Mouse (Mus musculus) right cerebral cortex, postnatal 14 days (tissue): ENCODE measurements at regions not wholly inside any gene's neighbourhood (a gene's known extent, or its start where the extent isn't known, plus 50 kb on each side); places are given as distances from the start of the nearest gene placed in this dataset.

Experiments used
- DNase-seq: peaks from one replicate; pipeline ENCODE4 v3.0.0; 2022

DNA sequence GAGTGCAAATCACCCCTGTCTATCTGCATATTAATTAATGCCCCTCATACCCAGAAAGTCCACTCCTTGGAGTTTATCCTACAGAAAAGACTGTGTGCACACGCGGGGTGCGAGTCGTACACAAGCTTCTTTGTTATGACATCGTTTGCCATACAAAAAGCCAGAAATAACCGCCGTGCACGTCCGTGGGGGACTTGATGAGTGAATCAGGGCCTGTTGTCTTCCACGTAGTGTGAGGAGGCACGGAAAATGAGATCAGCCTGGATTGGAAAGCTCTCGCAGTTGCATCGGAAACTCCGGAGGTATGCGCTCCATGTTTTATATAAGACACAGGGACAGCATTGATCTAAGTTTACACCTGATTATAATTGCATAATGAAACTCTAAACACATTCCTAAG is 120.3 kb downstream of the Etnk1 start:
- DNase-seq: peak; percentile 18

DNA sequence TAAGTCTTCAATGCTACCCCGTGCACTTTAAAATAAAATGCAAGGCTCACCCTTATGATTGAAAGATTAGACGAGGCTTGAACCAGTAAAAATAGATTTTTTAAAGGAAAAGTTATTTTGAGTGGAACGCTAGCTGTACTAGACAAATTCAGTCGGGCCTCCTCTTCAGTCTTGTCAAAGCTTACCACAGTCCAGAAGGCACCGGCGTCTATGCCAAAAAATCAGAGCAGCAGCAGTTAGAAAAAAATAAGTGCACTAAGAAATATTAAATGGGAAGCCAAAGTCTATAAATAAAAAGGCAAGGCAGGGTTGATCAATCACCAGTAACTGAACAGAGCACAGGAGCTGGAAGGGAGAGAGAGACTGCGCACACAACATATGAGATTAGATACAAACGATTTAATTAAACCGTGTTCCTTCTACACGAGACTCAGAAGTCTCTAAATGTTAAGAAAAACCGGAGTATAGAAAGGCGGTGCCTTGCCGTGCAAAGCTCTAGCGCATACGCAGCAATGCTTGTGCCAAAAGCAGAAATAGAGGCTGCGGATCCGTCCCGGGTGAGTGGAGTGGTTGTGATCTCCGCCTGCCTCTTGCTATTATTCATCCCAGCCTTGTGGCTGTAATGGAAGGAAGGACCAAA is 121.6 kb downstream of the Etnk1 start:
- peak; percentile 31 for DNase-seq

DNA sequence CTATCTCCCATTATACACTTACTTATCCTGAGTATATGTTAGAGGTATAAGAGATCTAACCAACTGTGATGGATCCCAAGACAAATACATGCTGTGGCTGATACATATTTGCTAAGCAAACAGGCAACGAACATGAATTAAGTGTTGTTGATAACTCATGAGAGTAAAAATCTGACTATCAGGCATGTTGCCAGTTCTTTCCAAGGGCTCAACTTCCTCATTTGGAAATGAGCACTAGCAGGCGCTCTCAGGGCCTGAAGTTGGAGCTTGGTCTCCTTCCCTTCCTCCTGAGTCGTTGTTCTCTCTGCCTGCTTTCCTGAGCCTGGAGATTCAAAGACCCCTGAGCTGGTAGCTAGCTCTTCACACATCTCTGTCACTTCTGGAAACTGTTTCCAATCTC is 126.6 kb downstream of the Etnk1 start:
- no peak for DNase-seq

GRCm38 (mm10) chr6:143298391-143298790 is 131.4 kb downstream of the Etnk1 start:
- no peak for DNase-seq

GRCm38 (mm10) chr6:143301414-143301813 is 134.4 kb downstream of the Etnk1 start:
- DNase-seq: no peak

DNA sequence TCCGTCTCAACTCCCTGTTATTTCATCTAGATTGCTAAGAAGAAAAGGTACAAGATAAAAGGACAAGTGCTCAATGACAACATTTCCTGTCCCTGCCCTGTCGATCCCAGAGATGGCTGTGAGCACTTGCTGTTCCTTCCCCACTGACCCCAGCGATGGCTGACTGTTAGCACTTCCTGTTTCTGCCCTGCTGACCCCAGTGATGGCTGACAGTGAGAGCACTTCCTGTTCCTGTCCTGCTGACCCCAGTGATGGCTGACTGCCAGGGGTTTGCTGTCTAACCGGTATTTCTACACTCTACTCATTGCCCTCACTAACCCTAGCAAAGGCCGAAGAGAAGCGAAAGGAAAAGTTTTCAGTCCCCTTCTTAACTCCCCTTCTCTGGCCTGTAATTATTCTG is 140.3 kb downstream of the Etnk1 start:
- no peak for DNase-seq

GRCm38 (mm10) chr6:143315859-143316258 is 148.8 kb downstream of the Etnk1 start:
- no peak for DNase-seq

DNA sequence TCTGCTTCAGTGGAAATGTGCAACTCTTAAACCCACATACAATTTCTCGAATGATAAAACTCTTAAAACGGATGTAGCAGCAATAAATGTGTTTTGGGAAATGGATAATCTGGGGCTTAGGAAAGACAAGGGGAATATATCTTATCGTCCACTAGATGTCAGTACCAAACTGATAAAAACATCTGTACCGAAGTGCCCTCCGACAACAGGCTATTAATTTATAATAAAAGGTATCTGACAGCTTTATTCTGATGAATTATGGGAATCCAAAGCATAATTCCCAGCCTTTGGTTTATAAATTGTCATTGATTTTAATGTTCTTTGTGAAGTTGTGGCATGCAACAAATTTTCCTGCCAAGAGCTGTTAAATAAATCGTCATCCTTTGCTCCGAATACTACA is 153.4 kb downstream of the Etnk1 start:
- no peak for DNase-seq

DNA sequence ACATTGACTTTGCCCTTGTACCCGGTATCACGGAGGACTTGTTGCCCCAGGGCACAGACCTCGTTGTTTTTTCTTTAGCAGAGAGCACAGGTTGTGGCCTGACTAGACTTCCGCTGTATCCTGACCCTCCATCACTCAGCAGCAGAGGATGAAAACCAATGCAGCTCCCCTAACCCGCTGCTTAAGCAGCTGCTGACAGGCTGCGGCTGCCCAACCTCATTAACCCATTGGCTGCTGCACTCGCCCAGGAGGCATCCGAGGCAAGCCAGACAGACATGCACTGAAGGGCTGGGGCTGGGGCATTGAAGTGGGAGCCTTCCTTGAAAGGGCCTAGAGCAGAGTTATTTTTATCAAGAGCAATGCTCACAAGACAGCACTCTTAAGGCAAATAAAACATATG is 157.6 kb downstream of the Etnk1 start:
- no peak for DNase-seq

- DNase-seq: no peak
Measured at GRCm38 (mm10) chr6:143326956-143327722, 160.1 kb downstream of the Etnk1 start.

DNA sequence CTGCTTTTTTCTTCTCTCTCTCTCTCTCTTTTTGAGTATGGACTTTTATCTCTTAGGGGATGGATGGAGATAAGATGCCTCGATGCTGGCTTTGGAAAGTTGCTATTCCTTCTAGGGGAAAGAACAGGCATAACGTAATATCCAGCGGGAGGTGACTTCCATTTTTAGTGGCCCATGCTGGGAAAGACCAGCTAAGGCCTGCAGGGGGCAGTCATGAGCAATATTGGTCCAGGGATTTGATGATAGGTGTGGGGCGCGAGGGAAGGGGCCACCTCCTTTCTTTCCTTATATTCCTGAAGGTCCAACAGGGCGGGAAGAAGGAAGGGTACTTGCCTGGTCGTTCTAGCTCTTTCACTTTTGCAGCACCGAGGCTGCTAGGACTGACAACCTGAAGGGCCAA is 160.8 kb downstream of the Etnk1 start:
- DNase-seq: no peak

DNA sequence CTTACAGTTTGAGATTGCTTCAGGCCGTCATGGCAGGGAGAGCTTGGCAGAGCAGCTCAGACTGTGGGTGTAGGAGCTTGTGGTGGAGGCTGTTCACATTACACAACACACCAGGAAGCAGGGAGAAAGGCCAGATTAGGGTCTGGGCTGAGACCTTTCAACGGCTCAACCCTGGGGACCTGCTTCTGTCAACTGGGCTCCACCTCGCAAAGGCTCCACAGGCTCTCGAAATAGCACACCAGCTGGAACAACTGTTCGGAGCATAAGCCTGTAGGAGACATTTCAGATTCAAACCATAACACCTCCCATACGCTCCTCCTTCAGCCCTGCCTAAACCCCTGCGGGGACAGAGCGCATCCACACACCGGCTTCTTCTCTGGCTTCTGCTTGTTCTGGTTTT is 161.2 kb downstream of the Etnk1 start:
- DNase-seq: no peak

GRCm38 (mm10) chr6:143329096-143329495 is 162.1 kb downstream of the Etnk1 start:
- DNase-seq: no peak

DNA sequence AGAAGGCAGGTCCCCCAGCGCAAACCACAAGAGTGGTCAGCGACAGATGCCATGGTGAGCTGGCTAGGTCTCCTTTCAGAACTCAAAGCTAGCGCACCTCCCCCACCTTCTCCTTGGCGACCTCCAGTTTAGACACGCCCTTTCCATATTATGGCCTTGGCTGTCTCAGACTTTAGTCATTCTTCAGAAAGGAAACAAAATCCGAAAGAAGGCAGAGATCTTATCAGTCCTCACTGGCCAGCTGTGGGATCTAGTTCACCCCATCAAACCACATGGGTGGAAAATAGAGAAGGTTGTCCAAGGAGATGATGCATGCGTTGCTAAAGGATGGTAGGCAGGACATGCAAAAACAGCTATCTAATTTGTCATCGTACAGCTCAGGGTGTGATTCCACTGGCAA is 166.5 kb downstream of the Etnk1 start:
- DNase-seq: no peak

- DNase-seq: no peak
Measured at GRCm38 (mm10) chr6:143336574-143336973, 169.6 kb downstream of the Etnk1 start.

DNA sequence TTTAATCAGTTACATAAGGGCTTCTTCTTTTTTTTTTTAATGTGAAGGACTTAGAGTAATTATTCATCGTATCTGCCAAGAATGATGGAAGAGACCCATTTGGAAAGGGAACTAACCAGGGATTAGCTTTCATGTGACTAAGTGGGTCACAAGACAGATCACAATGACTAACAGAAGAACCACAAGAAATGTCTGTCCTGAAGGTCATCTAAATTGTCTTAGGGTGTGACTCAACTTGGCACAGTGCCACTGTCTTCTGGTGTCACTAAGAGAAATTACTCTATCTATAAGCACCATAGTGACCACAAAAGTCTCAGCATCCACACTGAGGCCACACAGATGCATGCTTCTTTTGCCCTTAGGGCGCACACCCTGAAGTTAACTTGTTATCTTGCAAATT is 182.0 kb downstream of the Etnk1 start:
- DNase-seq: no peak

GRCm38 (mm10) chr6:143359320-143360032 is 192.5 kb downstream of the Etnk1 start:
- DNase-seq: no peak

DNA sequence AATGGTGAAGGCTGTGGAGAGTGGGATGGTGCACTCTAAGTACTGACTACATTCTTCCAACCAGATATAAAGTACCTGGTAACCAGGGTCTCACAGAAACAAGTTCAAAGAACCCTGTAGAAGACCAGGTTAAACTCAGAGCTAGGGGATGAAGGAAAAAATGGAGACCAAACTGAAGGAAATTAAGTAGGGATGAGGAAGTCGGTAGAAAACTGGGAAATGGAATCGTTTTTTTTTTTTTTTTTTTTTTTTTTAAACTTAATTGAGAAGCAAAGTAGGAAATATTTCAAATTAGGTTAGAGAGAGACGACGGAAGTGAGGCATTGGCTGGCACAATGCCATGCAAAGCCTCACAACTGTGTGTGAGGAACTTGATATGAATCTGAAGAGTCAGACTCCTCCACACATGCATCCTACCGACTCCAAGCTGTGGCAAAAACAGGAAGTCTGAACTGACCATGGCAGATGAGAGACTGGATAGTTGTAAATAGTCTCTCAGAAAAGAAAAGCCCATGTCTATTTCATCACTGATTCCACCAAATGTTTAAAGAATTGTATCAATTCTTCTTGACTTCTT is 194.2 kb downstream of the Etnk1 start:
- DNase-seq: no peak

GRCm38 (mm10) chr6:143361963-143362362 is 194.9 kb downstream of the Etnk1 start:
- no peak for DNase-seq

- no peak for DNase-seq
Measured at GRCm38 (mm10) chr6:143365840-143366239, 198.8 kb downstream of the Etnk1 start.

DNA sequence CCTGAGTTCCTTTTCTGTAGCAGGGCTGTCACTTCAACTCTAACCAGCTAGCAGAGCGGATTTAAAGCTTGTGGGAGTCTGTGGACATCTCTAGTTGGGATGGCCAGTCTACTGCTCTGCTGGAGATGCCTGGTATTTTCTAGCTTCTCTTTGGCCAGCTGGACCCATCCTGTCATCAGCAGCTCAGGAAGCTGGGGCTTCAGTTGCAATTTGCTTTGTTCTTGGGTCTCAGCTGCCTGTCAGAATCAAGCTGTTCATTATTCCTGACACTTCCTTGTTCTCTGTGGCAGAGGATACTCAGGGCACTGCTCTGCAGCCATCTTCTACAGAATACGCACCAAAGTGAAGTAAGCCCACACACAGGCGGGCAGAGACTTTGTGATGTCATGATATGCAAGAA is 200.8 kb downstream of the Etnk1 start:
- no peak for DNase-seq

DNA sequence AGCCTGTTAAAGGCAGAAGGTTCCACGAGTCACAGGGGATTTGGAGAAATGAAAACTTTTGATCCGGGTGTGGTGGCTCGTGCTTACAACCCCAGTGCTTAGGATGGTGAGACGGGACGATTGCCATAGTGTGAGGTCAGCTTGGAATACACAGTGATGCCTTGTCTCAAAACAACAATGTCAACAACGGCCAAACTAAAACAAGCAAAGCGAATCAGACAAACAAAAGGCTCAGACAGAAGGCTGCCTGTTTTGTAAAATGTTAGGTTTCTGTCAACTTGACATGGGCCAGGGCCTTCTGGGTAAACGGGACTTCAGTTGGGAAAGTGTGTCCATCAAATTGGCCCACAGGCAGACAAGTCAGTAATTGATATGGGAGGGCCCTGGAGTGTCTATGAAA is 201.6 kb downstream of the Etnk1 start:
- DNase-seq: no peak

DNA sequence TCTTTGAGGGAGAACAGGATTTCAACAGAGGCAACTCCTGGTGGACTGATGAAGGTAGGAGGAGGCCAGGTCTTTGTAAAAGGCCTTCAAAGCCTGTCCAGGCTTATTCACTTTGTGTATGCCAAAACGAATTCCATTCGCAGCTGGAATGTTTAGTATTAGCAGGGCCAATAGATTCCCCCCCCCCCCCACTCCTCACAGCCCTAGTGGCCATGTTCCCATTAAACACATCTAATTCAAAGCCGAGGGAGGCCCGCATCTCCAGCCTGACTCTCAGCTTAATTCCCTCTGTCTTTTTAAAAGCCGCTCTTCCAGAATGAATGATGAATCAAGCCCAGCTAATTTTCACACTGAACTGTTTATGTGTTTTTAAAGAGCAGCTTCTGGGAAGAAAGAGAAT is 205.5 kb downstream of the Etnk1 start:
- DNase-seq: no peak
